Mouse (Mus musculus) limb, embryonic 11.5 days (tissue): ENCODE data around the gene Gpr146. TPM values are rescaled to one million over a fixed set of nuclear protein-coding genes. Genes with fewer than 3 reads are reported as not detected.

Source experiments
- ATAC-seq: fragments of 200-750 bp; cut with Nextera tagmentation; 2 replicates; pipeline ENCODE4 v1.8.0; 2017; ENCODE audit warnings: low read depth; ENCODE audit not compliant: insufficient number of reproducible peaks, low FRiP score, low TSS enrichment
- DNase-seq: peaks from one replicate; pipeline ENCODE4 v3.0.0-alpha.2; 2015; ENCODE audit warnings: low spot score
- H3K27ac ChIP-seq: fragments of 300-500 bp; sonication (generic); replicated peaks from 2 replicates; pipeline ENCODE4 v1.5.1; 2014; ENCODE audit warnings: low read depth, mild to moderate bottlenecking, low read length
- H3K27me3 ChIP-seq: fragments of 300-500 bp; sonication (generic); 2 replicates; pipeline ENCODE4 v1.6.1; 2014; ENCODE audit warnings: mild to moderate bottlenecking, low read length, mixed read lengths; ENCODE audit not compliant: control insufficient read depth, insufficient read depth
- H3K36me3 ChIP-seq: fragments of 300-500 bp; sonication (generic); 2 replicates; pipeline ENCODE4 v1.6.1; 2014; ENCODE audit warnings: mild to moderate bottlenecking, low read length, moderate library complexity, mixed read lengths; ENCODE audit not compliant: control insufficient read depth, insufficient read depth
- H3K4me1 ChIP-seq: fragments of 300-500 bp; sonication (generic); 2 replicates; pipeline ENCODE4 v1.6.1; 2014; ENCODE audit warnings: low read length, mixed read lengths; ENCODE audit not compliant: control insufficient read depth, insufficient read depth
- H3K4me2 ChIP-seq: fragments of 300-500 bp; sonication (generic); 2 replicates; pipeline ENCODE4 v1.6.1; 2014; ENCODE audit warnings: low read depth, mild to moderate bottlenecking, moderate library complexity; ENCODE audit not compliant: severe bottlenecking
- H3K4me3 ChIP-seq: fragments of 300-500 bp; sonication (generic); 2 replicates; pipeline ENCODE4 v1.5.1; 2014; ENCODE audit warnings: low read depth, low read length
- H3K9ac ChIP-seq: fragments of 300-500 bp; sonication (generic); 2 replicates; pipeline ENCODE4 v1.6.1; 2014; ENCODE audit warnings: mild to moderate bottlenecking, low read length
- H3K9me3 ChIP-seq: fragments of 300-500 bp; sonication (generic); 2 replicates; pipeline ENCODE4 v1.6.1; 2016; ENCODE audit warnings: low read length; ENCODE audit not compliant: control insufficient read depth
- WGBS: fragments of 180-500 bp; shearing (Covaris S2); extraction: QIAGEN DNeasy Blood & Tissue Kit; methylation state at CpG from one replicate; pipeline ENCODE4 v1.1.7; 2014; 5-methylcytosine and 5-hydroxymethylcytosine counted together
- polyA plus RNA-seq: library from polyadenylated mRNA; unstranded; fragments of >200 nt; fragmentation: Nextera tagmentation; extraction: Ambion mirVana; gene quantifications from 2 replicates; pipeline ENCODE4 v1.2.1, GENCODE M21; 2014

The Gpr146 gene
- polyA plus RNA-seq, 1 experiment from 2014 or later = 1.9 TPM

DNA sequence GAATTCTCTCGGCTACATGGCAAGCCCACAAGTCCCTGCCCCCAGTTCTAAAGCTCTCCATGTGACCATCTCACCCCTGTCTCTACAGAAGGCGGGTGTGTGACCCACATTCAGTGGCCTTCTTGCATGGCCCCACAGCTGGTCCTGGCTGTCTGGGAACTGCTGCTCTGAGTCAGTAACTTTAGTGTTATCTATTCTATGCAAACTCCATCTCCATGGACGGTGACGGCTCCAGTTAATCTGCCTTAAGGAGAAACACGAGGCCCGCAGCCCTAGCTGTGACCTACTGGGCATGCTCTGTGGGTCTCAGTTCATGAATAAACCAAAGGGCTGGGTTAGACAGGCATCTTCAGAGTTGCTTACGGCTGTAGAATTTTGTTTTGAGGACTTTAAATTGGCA, 16.9 kb downstream of the Gpr146 start:
- WGBS = 63% methylated on average over 7 of the region's 7 CpGs
- H3K36me3 ChIP-seq = no peaks in the 10 kb centered on the region; the same call in 1 of the 2 replicates
- no peak overlapping the region for H3K9ac ChIP-seq
- H3K4me1 ChIP-seq = peaks cover 10% of the 10 kb centered on the region
- no peaks in the 10 kb centered on the region for H3K27me3 ChIP-seq
- H3K4me3 ChIP-seq = no peak overlapping the region
- ATAC-seq = no peak
- no peaks in the 10 kb centered on the region for H3K9me3 ChIP-seq
- no peak overlapping the region for H3K4me2 ChIP-seq
- DNase-seq = no peak
- no peak overlapping the region for H3K27ac ChIP-seq

DNA sequence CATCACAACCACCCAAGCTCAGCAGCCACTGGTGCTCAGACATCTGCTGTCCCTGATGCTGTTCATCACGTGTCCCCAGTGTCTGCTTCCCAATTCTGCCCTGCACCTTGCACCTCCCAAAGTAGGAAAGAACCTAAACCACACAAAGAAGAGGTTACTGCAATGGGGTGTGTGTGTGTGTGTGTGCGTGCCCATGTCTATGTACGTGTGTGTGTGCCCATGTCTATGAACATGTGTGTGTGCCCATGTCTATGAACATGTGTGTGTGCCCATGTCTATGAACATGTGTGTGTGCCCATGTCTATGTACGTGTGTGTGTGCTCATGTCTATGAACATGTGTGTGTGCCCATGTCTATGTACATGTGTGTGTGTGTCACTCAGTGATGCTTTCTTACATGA, 18.0 kb downstream of the Gpr146 start:
- no peak overlapping the region for H3K4me2 ChIP-seq
- H3K9ac ChIP-seq = no peak overlapping the region
- no peak for DNase-seq
- no peaks in the 10 kb centered on the region for H3K9me3 ChIP-seq
- no peak overlapping the region for H3K4me3 ChIP-seq
- H3K36me3 ChIP-seq = no peaks in the 10 kb centered on the region; the same call in 1 of the 2 replicates
- no peaks in the 10 kb centered on the region for H3K27me3 ChIP-seq
- no peak overlapping the region for H3K27ac ChIP-seq
- 94% methylated on average over 4 of the region's 4 CpGs for WGBS
- ATAC-seq = no peak
- H3K4me1 ChIP-seq = peaks cover 2% of the 10 kb centered on the region; the same call in 1 of the 2 replicates

DNA sequence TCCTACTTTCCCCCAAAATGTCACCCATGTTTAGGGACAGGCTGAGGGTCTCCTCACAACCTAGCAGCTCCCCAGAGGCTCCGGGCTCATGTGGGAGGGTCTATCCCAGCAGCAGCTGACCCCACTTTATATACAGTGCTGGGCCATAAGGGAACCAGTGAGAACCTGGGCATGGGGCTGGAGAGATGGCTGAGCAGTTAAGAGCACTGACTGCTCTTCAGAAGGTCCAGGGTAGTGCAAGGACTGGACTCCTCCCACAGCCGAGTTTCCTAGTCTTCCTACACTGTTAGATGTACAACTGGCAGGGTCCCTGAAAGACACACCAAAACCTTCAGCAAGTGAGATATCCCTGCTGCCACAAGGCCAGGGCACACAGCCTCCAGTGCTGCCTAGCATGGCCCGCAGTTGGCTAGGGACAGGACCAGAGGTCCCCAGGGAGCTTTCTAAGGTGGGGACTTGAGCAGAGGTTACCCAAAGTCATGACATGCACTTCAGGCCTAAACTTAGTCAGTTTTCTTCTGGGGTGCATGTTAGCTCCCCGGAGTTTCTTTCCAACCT, 19.9 kb downstream of the Gpr146 start:
- ATAC-seq = no peak
- no peaks in the 10 kb centered on the region; the same call in 1 of the 2 replicates for H3K36me3 ChIP-seq
- whole genome bisulfite sequencing = 90% methylated on average over 4 of the region's 4 CpGs
- no peak overlapping the region for H3K4me2 ChIP-seq
- H3K4me3 ChIP-seq = no peak overlapping the region
- no peak overlapping the region for H3K27ac ChIP-seq
- no peaks in the 10 kb centered on the region for H3K9me3 ChIP-seq
- DNase-seq = no peak
- H3K27me3 ChIP-seq = no peaks in the 10 kb centered on the region
- H3K9ac ChIP-seq = no peak overlapping the region
- H3K4me1 ChIP-seq = peaks cover 2% of the 10 kb centered on the region; the same call in 1 of the 2 replicates

DNA sequence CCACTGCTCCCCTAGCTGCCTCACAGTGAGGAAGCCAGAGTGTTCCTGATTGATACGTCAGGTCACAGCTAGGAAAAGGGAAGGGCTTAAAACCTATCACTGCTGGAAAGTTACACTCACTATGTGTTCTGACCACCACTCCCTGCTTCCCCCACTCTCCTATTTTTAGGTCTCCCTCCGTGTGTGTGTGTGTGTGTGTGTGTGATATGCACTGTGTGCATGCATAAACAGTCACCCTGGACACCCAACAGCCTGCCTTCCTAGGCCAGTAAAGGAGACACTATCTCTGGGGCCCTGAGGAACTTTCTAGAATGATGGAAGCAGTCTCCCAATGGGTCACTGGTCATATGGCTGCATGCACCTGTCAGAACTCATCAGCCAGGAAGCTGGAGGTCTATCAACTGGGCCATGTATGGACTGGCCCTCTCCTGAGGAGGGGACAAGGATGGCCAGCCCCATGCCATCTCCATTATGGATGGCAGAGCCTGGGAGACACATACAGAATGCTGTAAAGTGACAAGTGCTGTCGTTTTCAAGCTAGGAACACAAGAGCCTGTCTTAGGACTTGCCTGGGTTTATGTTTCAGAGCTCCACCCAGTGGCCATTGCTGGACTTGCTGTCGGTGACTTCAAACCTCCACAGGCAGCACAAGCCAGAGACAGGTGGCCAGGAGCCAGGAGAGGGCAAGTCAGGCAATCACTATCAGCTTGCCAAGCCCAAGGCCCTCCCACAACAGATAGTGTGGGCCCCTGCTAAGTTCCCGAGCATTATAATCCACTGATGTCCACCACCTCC, 20.7 kb downstream of the Gpr146 start:
- H3K4me3 ChIP-seq = no peak overlapping the region
- peak; percentile 58; the same call in 1 of the 2 replicates for ATAC-seq
- 41% methylated on average over 5 of the region's 5 CpGs for WGBS
- H3K4me2 ChIP-seq = no peak overlapping the region
- H3K4me1 ChIP-seq = peaks cover 2% of the 10 kb centered on the region; the same call in 1 of the 2 replicates
- no peak overlapping the region for H3K27ac ChIP-seq
- H3K27me3 ChIP-seq = no peaks in the 10 kb centered on the region
- no peaks in the 10 kb centered on the region; the same call in 1 of the 2 replicates for H3K36me3 ChIP-seq
- peak; percentile 93 for DNase-seq
- no peak overlapping the region for H3K9ac ChIP-seq
- no peaks in the 10 kb centered on the region for H3K9me3 ChIP-seq

DNA sequence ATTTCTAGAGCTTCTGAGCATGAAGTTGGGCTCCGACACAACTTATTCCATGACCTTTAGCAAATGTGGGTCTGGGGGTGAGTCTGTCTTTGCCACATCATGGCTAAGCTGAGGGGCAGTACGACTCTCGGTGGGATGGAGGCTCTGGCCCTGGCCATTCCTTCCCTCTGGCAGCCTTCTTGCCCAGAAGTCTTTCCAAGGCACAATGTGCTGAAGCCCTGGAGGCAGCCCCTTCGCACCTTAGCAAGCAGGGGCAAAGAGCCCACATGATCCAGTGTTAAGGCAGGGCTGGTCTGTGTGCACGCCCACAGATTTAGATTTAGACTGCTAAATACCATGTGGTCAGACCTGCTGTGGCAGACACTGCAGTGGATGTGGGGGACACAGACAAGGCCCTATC, 21.3 kb downstream of the Gpr146 start:
- peaks cover 2% of the 10 kb centered on the region; the same call in 1 of the 2 replicates for H3K4me1 ChIP-seq
- DNase-seq = no peak
- no peaks in the 10 kb centered on the region for H3K36me3 ChIP-seq
- ATAC-seq = no peak
- H3K27me3 ChIP-seq = no peaks in the 10 kb centered on the region
- H3K9ac ChIP-seq = no peak overlapping the region
- 80% methylated on average over 5 of the region's 5 CpGs for WGBS
- H3K4me3 ChIP-seq = no peak overlapping the region
- no peak overlapping the region for H3K4me2 ChIP-seq
- no peaks in the 10 kb centered on the region for H3K9me3 ChIP-seq
- no peak overlapping the region for H3K27ac ChIP-seq

DNA sequence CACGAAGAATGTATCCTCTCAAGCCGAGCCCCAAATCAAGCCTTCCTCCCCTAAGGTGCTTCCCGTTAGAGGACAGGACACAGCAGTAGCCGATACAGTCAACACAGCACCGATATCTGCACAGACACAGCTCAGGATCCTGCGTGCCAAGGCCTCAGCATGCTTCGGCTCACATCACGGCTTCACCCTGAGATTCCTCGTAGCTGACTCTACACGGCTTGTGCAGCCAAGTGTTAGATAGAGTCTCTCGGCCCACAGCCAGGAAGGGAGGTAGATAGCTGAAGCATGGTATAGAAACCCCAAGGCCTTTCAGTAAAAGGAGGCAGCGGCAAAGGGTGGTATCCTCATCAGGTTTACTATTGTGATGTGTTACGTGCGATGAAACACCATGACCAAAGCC, 22.5 kb downstream of the Gpr146 start:
- no peak overlapping the region for H3K4me2 ChIP-seq
- no peak overlapping the region for H3K27ac ChIP-seq
- no peak overlapping the region for H3K4me3 ChIP-seq
- H3K36me3 ChIP-seq = no peaks in the 10 kb centered on the region
- H3K9me3 ChIP-seq = no peaks in the 10 kb centered on the region
- no peak for DNase-seq
- H3K27me3 ChIP-seq = no peaks in the 10 kb centered on the region
- WGBS = 94% methylated on average over 14 of the region's 14 CpGs
- no peak overlapping the region for H3K9ac ChIP-seq
- no peak for ATAC-seq
- H3K4me1 ChIP-seq = peaks cover 3% of the 10 kb centered on the region

DNA sequence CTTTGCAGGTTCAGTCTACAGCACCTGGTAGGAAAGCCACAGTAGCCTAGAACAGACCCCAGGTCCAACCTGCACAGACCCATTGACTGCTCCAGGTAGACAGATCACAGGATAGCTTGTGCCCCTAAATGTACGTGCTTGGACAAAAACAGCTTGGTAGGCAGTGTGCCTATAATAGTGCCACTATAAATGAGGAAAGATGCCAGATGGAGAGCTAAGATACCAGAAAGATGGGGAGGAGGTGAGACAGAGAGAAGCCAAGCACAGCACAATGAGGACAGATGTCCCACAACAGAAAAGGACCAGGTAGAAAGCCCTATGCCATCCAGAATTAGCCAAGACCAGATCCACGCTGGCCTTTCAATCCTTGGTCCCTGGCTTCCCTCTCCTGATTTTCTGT, 24.6 kb downstream of the Gpr146 start:
- no peak overlapping the region for H3K4me2 ChIP-seq
- H3K27ac ChIP-seq = no peak overlapping the region
- H3K4me3 ChIP-seq = no peak overlapping the region
- H3K9me3 ChIP-seq = no peaks in the 10 kb centered on the region
- no peaks in the 10 kb centered on the region for H3K27me3 ChIP-seq
- DNase-seq (no peak), ATAC-seq (no peak)
- 96% methylated on average over 2 of the region's 2 CpGs for WGBS
- H3K9ac ChIP-seq = no peak overlapping the region
- no peaks in the 10 kb centered on the region for H3K36me3 ChIP-seq
- H3K4me1 ChIP-seq = peaks cover 12% of the 10 kb centered on the region; the same call in 1 of the 2 replicates

DNA sequence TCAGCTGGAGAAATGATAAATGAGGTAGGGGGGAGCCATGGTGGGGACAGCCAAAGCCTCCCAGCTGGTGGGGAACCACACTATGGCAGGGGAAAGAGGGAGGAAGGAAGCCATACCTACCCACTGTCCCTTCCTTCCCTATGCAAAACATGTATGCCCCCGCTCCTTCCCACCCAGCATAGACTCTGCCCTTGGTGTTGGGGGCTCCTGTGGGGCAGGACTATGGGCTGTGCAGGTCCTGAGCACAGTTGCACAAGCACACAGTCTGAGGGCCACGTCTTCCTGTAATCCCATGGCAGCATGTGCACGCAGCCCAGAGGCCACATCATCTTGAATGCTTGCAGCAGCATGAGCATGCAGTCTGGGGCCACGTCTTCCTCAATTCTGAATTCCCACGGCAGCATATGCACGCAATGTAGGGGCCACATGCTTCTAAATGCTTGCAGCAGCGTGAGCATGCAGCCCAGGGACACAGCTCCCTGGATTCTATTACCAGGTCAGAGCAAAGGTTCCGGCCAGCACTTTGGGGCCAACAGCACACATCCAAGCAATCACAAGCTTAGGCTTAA, 26.3 kb downstream of the Gpr146 start:
- ATAC-seq (no peak), DNase-seq (no peak)
- Histone ChIP-seq H3K4me1 (peaks cover 12% of the 10 kb centered on the region; the same call in 1 of the 2 replicates), H3K9me3 (no peaks in the 10 kb centered on the region), H3K27me3 (no peaks in the 10 kb centered on the region), H3K4me2 (no peak overlapping the region), H3K9ac (no peak overlapping the region), H3K36me3 (no peaks in the 10 kb centered on the region), H3K27ac (no peak overlapping the region), H3K4me3 (no peak overlapping the region)
- WGBS = 92% methylated on average over 8 of the region's 8 CpGs
